Mouse (Mus musculus) gastrocnemius, postnatal 10 days (tissue): ENCODE results near the gene Urod. TPM values are rescaled to one million over a fixed set of nuclear protein-coding genes. Genes with fewer than 3 reads are reported as not detected.
A peak's percentile ranks its signal among the peaks of the same experiment; 100 is the strongest.

ENCODE experiments used
- DNase-seq: peaks from one replicate; pipeline ENCODE4 v3.0.0; 2021; ENCODE audit warnings: mixed read lengths
- total RNA-seq, 2 experiments: library from RNA; stranded (reverse); gene quantifications; 2 replicates each; pipeline ENCODE4 v1.2.3; 2021

Gene Urod
- total RNA-seq, 2 experiments from 2014 or later: 55.3 to 59.7 TPM

DNA sequence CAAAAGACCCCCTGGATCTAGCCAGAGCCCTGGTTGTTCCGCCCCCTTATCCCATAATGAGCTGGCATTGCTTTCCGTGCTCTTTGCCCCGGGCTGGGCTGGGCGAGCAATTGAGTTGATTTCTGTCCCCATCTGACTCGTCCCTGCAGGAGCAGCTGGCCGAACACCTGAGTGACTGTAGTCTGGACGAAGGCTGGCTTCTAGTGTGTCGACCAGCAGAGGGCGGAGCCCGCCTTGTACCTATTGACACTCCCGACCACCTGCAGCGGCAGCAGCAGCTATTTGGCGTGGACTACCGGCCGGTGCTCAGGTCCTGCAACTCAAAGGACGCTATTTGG lies 1.6 kb upstream of the Urod start:
- peak; percentile 29 for DNase-seq

DNA sequence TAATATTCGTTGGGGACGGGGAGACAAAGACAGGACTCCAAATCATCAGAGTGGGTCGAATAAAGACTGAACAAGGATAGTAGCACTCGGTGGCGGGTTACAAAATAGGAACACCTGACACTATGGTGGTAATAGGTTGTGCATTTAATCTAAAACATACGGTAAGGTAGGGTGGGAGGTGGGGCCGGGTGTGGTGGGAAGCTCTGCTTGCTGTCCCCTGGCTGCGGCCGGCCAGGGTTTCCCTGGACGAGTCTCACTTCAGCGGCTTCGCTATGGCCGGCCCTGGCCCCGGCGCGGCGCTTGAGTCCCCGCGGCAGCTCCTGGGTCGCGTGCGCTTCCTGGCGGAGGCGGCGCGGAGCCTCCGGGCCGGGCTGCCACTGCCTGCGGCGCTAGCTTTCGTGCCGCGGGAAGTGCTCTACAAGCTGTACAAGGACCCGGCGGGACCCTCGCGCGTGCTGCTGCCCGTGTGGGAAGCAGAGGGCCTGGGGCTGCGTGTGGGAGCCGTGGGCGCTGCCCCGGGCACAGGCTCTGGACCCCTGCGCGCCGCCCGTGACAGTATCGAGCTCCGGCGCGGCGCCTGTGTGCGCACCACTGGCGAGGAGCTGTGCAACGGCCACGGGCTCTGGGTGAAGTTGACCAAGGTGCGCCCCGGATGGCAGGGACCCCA lies 1.1 kb upstream of the Urod start, which contains the start of gene Hectd3:
Gene Hectd3 (plus strand): TSS at position 187 of the 667 bp plus-strand sequence.
- peak; percentile 54 for DNase-seq

DNA sequence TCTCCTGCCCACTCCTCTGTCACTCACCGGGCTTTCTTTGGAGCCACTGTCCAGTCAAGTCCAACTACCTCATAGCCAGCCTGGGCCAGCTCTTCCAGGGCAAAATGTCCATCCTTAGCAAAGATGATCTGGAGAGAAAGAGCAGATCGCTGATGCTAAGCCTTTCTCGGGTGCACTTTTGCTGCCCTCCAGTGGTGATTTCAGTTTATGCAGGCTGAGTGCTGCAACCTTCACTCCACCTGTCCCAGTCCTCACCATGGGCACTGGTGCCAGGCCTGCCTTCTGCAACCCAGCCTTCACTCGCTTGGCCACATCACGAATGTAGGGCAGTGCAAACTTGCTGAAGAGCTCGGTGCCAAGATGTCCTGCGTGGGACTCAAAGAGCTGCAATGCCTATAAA lies 2.8 kb downstream of the Urod start:
- peak; percentile 80 for DNase-seq

DNA sequence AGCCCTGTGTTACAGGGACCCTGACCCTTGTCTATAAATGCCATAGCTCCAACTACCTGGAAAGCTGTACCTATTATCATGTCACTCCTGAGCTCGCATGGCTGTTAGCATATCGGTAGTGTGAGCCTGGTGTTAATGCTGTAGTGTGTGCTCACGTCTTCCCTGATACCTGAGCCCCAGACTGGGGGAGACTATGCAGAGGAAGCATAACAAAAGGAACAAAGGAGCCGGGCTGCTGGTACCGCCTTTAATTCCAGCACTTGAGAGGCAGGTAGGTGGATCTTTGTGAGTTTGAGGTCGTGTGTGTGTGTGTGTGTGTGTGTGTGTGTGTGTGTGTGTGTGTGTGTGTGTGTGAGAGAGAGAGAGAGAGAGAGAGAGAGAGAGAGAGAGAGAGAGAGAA lies 4.5 kb downstream of the Urod start:
- DNase-seq: no peak

DNA sequence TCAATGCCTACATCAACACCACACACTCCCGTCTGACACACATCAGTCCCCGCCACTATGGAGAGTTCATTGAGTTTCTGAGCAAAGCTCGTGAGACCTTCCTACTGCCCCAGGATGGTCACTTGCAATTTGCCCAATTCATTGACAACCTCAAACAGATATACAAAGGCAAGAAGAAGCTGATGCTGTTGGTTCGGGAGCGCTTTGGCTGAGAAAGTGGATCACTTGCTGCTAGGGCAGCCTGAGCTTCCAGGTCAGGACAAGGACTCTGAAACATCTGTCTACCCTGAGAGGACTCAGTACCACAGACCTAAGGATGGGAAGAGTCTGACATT lies 7.1 kb downstream of the Urod start:
- no peak for DNase-seq

DNA sequence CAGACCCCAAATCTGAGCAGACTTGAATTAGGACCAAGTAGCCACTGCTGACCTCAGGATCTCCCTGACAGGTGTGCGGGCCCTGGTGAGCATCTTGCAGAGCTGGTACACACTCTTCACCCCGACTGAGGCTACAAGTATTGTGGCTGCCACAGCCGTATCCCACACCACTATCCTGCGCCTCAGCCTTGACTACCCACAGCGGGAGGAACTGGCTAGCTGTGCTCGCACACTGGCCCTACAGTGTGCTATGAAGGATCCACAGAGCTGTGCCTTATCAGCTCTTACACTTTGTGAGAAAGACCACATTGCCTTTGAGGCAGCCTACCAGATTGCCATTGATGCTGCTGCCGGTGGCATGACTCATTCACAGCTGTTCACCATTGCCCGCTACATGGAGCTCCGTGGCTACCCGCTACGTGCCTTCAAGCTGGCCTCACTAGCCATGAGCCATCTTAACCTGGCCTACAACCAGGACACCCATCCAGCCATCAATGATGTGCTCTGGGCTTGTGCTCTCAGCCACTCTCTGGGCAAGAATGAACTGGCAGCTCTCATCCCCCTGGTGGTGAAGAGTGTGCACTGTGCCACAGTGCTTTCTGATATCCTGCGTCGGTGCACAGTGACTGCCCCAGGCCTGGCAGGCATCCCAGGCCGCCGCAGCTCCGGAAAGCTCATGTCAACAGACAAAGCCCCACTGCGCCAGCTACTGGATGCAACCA lies 7.7 kb downstream of the Urod start:
- peak; percentile 62 for DNase-seq

DNA sequence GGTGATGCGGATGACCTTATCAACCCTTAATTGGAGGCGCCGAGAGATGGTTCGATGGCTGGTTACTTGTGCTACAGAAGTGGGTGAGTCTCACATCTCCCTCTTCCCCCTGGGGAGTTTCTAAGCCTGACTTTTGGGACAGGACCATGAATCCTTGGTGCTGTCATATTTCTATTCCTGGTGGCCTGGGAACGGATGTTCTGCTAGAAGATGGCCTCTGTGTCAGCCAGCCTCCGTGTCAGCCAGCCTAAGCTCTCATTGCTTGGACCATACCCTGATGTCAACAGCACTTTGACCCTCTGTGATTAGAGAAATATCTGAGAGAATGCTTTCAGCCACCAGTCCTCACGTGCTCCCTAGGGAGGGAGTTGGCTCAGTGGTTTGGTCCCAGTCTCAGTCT lies 8.5 kb downstream of the Urod start:
- DNase-seq: no peak

DNA sequence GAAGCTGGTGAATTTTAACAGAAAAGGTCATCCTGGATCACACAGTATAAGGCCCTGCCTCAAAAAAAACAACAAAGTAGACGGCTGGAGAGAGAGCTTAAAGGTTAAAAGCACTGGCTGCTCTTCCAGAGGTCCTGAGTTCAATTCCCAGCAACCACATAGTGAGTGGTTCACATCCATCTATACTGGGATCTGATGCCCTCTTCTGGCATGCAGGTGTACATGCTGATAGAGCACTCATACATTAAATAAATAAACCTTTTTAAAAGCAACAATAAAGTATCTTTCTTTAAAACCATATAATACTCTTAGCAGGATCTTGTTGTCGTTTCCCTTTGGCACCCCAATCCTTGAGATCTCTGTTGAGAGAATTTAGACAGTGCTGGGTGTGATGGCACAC lies 17.7 kb downstream of the Urod start:
- DNase-seq: no peak

DNA sequence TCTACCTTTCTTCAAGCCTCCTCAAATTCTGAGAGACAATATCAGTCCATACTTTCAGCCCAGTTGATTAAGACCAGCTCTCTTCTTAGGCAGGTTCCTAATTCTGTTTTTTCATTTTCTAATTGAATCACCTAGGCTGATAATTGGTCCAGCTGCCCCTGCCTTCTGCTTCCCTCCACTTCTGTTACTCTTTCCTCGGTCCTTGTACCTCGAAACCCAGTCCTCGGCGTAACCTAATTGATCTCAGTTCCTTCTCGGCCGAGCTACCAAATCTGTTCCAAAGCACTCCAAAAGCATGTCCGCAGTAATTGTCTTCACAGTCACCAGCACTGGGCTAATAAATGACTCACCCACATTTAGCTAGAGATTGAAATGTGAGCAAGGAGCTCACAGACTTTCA lies 39.3 kb downstream of the Urod start:
- DNase-seq: no peak

DNA sequence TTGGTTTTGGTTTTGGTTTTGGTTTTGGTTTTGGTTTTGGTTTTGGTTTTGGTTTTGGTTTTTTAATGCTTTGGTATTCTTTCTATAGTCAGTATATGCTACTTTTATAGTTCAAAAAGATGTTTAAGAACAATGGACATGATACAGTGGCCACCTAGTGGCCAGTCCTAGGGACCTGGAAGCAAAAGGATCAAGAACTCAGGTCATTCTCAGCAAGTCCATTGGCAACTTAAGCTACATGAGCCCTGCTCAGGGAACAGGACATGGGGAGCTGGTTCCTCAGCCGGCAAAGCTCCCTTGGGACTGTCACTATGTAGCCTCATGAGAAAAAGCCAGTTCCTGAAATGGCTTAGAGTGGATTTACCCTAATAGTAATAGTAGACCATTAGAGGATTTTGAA lies 42.6 kb downstream of the Urod start:
- DNase-seq: no peak

DNA sequence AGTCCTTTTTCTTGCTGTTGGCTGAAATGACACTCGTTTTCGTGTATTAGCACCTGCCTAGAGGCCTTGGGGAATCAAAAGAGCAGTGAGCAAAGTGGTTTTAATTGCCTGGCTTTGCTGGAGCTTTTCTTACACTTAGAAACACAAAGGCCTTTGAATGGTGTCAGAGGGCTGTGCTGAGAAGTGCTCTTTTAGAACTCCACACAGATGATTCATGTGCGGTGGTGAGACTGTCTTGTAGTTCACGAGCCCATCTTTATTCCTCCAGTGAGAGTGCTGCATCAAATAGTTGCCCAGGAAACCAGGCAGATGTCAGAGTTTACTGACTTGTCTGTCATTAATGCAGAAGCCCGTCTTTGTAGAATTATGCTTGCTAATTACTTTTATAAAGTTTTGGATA lies 50.2 kb downstream of the Urod start:
- DNase-seq: no peak

DNA sequence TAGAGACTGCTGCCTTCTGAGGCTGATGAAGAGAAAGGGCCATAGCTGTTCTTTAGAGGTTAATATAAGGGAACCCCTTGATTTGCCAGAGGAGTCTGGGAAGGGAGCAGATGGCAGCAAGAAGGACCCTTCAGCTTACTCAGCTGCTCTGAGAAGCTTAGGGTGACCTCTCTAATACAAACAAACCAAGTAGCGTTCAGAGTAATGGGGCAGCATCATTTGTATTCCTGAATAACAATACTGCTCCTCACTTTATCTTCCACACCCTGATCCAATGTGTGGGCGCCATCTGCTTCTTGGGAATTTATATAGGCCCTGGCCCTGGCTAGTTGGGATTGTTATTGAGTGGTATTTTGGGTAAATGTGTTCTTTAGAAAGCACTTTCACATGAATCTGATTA lies 51.5 kb downstream of the Urod start:
- DNase-seq: no peak

Other genes starting within 250 kb of the Urod start
- gene Toe1, start 186.8 kb downstream of the Urod start, total RNA-seq: 10 to 100 TPM in 1 of 2 experiments, 1 to 10 TPM in 1; 8.3 to 11.7 TPM
- gene Mutyh, start 186.7 kb downstream of the Urod start, total RNA-seq: 1 to 10 TPM; 1.4 to 3.9 TPM
- gene Hpdl, start 172.7 kb downstream of the Urod start, total RNA-seq: 1 to 10 TPM; 1.5 to 2.3 TPM
- under 1 TPM; 0.35 to 0.47 TPM for gene Zswim5, start 117.0 kb downstream of the Urod start, total RNA-seq
- gene Hectd3, start 904 bp upstream of the Urod start, total RNA-seq: 10 to 100 TPM; 16.6 to 17.3 TPM
- gene Eif2b3, start 25.0 kb upstream of the Urod start, total RNA-seq: 10 to 100 TPM; 23.0 to 24.3 TPM
- 1 to 10 TPM; 4.8 to 9.6 TPM for gene Ptch2, start 101.7 kb upstream of the Urod start, total RNA-seq
- 1 to 10 TPM; 4.7 to 6.8 TPM for gene Btbd19, start 131.3 kb upstream of the Urod start, total RNA-seq
- not detected for gene Tctex1d4, start 132.4 kb upstream of the Urod start, total RNA-seq
- gene Plk3, start 139.6 kb upstream of the Urod start, total RNA-seq: 1 to 10 TPM; 1.8 to 2.6 TPM
- 1,000 to 10,000 TPM; 1,007 to 1,093 TPM for gene Rps8, start 161.8 kb upstream of the Urod start, total RNA-seq
- 1 to 10 TPM; 3.8 to 6.6 TPM for gene Kif2c, start 188.2 kb upstream of the Urod start, total RNA-seq